Mouse (Mus musculus): ENCODE measurements around the gene Trnau1ap. TPM values are rescaled to one million over a fixed set of nuclear protein-coding genes. Genes with fewer than 3 reads are reported as not detected.
A peak's percentile ranks its signal among the peaks of the same experiment; 100 is the strongest.

Gene Trnau1ap
- polyA plus RNA-seq, 1 experiment from 2014 or later, result 71.9 TPM

DNA sequence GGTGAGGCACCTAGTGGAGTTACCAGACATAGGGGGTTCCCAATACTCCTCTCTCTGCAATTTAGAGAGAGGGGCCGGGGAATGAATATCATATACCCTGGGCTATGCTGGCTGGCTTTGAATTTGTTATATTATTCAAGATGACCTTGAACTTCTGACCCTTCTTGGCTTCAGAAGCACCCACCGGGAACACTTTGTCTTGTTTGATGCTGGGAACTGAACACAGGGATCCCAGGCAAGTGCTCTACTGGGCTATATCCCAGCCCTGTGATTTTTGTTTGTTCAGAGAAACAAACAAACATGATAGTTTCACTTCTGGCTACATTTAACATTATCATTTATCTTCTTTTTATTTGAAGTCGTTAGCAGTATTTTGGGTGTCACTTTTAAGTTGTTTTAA is 26.1 kb upstream of the Trnau1ap start:
- Histone ChIP-seq H3K27me3 (ENCODE audit: control insufficient read depth, insufficient read depth, low read length) (no peaks in the 10 kb centered on the region; the same call in 1 of the 2 replicates), H3K4me2 (ENCODE audit: low read depth, low read length) (no peak overlapping the region), H3K4me3 (ENCODE audit: low read depth, low read length) (no peak overlapping the region), H3K9ac (replicated peaks; ENCODE audit: low read depth, low read length) (no peak overlapping the region), H3K27ac (ENCODE audit: low read depth, low read length) (no peak overlapping the region), H3K4me1 (ENCODE audit: control insufficient read depth, insufficient read depth, low read length) (peaks cover 10% of the 10 kb centered on the region), H3K9me3 (ENCODE audit: control insufficient read depth, low read length) (no peaks in the 10 kb centered on the region), H3K36me3 (ENCODE audit: control insufficient read depth, insufficient read depth, low read length) (peaks cover 10% of the 10 kb centered on the region)
- WGBS, result 88% methylated on average over 3 of the region's 3 CpGs
- no peak for ATAC-seq (ENCODE audit: low read depth)

DNA sequence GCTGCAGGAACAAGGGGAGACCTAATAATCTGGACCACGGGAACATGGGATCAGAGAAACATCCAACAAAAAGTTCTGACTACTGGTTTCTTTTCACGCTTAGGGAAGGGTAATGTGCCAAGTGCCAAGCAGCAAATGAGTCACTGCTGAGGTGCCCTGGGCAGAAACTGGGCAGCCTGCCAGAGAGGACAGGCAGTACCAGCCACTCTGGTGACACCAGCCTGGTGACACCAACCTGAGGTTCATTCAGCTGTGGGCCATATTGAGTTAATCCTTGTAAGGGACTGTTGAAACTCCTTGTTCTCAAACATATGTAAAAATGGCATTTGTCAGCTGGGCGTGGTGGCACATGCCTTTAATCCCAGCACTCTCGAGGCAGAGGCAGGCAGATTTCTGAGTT is 25.2 kb upstream of the Trnau1ap start:
- WGBS, result 91% methylated on average over 4 of the region's 4 CpGs
- Histone ChIP-seq H3K4me1 (ENCODE audit: control insufficient read depth, insufficient read depth, low read length) (peaks cover 10% of the 10 kb centered on the region), H3K4me3 (ENCODE audit: low read depth, low read length) (no peak overlapping the region), H3K4me2 (ENCODE audit: low read depth, low read length) (no peak overlapping the region), H3K9me3 (ENCODE audit: control insufficient read depth, low read length) (no peaks in the 10 kb centered on the region), H3K36me3 (ENCODE audit: control insufficient read depth, insufficient read depth, low read length) (peaks cover 10% of the 10 kb centered on the region), H3K9ac (replicated peaks; ENCODE audit: low read depth, low read length) (no peak overlapping the region), H3K27me3 (ENCODE audit: control insufficient read depth, insufficient read depth, low read length) (no peaks in the 10 kb centered on the region; the same call in 1 of the 2 replicates), H3K27ac (ENCODE audit: low read depth, low read length) (no peak overlapping the region)
- no peak for ATAC-seq (ENCODE audit: low read depth)

DNA sequence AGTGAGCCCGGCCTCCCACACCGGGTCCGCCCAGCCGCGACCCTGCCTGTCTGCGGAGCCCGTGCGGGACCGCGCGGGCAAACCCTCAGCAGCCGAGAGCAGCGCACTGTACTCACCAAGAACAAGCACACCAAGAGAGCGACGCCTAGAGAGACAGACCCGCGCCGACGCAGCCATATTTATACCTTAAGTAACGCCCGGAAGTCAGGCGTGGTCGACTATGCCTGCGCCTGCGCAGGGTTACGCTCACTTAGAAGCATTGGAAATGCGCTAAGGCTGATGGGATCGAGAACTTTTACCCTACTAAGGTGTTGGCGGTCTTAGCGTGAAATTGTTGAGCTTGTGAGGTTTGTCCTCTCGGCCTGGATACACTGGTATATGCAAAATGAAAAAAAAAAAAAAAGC is 24.1 kb upstream of the Trnau1ap start, which contains the start of gene Rcc1:
TSS of gene Rcc1 (minus strand) at position 125 of the 405 bp plus-strand sequence.
- peak within 1 kb of the TSS; percentile 88 for H3K4me2 ChIP-seq (ENCODE audit: low read depth, low read length)
- H3K9ac ChIP-seq (replicated peaks; ENCODE audit: low read depth, low read length), result peak within 1 kb of the TSS; percentile 74
- H3K4me3 ChIP-seq (ENCODE audit: low read depth, low read length), result peak within 1 kb of the TSS; percentile 81
- no peaks in the 10 kb centered on the region; the same call in 1 of the 2 replicates for H3K27me3 ChIP-seq (ENCODE audit: control insufficient read depth, insufficient read depth, low read length)
- H3K4me1 ChIP-seq (ENCODE audit: control insufficient read depth, insufficient read depth, low read length), result peaks cover 10% of the 10 kb centered on the region
- H3K27ac ChIP-seq (ENCODE audit: low read depth, low read length), result peak within 1 kb of the TSS; percentile 85
- H3K36me3 ChIP-seq (ENCODE audit: control insufficient read depth, insufficient read depth, low read length), result peaks cover 10% of the 10 kb centered on the region; the same call in 1 of the 2 replicates
- H3K9me3 ChIP-seq (ENCODE audit: control insufficient read depth, low read length), result no peaks in the 10 kb centered on the region
- peak; percentile 96 for ATAC-seq (ENCODE audit: low read depth)
- WGBS, result under 1% methylated on average over 31 of the region's 31 CpGs

DNA sequence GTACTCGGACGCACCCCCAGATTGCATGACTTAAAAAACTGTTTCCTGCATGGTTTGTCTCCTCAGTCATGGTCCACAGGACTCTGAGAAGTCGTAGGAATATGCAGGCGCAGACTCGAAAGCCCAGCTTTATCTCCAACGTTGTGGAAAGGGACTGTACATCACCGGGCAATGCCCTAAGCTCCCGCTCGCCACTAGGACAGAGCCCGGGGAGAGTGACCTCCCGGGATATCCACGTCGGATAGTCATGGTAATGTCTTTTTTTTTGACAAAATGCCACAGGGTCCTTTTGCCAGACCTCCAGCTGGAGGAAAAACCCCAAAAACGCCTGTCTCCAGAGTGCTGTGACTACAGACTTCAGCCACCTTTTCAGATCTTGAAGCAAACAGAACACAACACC is 23.4 kb upstream of the Trnau1ap start:
- H3K9me3 ChIP-seq (ENCODE audit: control insufficient read depth, low read length), result no peaks in the 10 kb centered on the region
- 2% methylated on average over 14 of the region's 14 CpGs for WGBS
- H3K27ac ChIP-seq (ENCODE audit: low read depth, low read length), result peak overlapping the region; percentile 85
- no peaks in the 10 kb centered on the region; the same call in 1 of the 2 replicates for H3K27me3 ChIP-seq (ENCODE audit: control insufficient read depth, insufficient read depth, low read length)
- H3K4me2 ChIP-seq (ENCODE audit: low read depth, low read length), result peak overlapping the region; percentile 88
- peak overlapping the region; percentile 81 for H3K4me3 ChIP-seq (ENCODE audit: low read depth, low read length)
- ATAC-seq (ENCODE audit: low read depth), result no peak
- H3K36me3 ChIP-seq (ENCODE audit: control insufficient read depth, insufficient read depth, low read length), result peaks cover 4% of the 10 kb centered on the region; the same call in 1 of the 2 replicates
- peak overlapping the region; percentile 74 for H3K9ac ChIP-seq (replicated peaks; ENCODE audit: low read depth, low read length)
- H3K4me1 ChIP-seq (ENCODE audit: control insufficient read depth, insufficient read depth, low read length), result peaks cover 10% of the 10 kb centered on the region

DNA sequence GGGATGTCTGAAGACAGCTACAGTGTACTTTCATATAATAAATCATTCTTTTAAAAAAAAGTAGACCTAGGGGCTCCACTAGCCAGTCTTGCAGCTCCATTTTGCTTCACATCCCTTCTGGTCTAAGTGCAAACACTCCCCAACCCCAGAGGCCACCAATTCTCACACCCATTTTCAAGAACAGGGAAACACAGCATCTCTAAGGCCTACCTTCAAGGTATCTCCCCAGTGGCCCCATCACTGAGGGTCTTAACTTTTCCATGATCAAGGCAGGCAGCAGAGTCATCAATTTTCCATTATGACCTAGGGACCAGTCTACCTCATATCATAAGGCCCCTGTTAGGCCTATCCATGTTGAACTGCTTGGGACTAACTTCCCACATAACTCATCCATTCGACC is 22.1 kb upstream of the Trnau1ap start:
- no peak overlapping the region for H3K4me3 ChIP-seq (ENCODE audit: low read depth, low read length)
- no peaks in the 10 kb centered on the region for H3K9me3 ChIP-seq (ENCODE audit: control insufficient read depth, low read length)
- H3K27ac ChIP-seq (ENCODE audit: low read depth, low read length), result no peak overlapping the region
- 0 out of 2 replicates have a peak, but pooled peaks cover 3% of the 10 kb centered on the region for H3K36me3 ChIP-seq (ENCODE audit: control insufficient read depth, insufficient read depth, low read length)
- no peak overlapping the region for H3K9ac ChIP-seq (replicated peaks; ENCODE audit: low read depth, low read length)
- no peaks in the 10 kb centered on the region; the same call in 1 of the 2 replicates for H3K27me3 ChIP-seq (ENCODE audit: control insufficient read depth, insufficient read depth, low read length)
- no peak for ATAC-seq (ENCODE audit: low read depth)
- WGBS, result 52% methylated on average over 1 of the region's 1 CpGs
- H3K4me1 ChIP-seq (ENCODE audit: control insufficient read depth, insufficient read depth, low read length), result peaks cover 10% of the 10 kb centered on the region
- no peak overlapping the region for H3K4me2 ChIP-seq (ENCODE audit: low read depth, low read length)

DNA sequence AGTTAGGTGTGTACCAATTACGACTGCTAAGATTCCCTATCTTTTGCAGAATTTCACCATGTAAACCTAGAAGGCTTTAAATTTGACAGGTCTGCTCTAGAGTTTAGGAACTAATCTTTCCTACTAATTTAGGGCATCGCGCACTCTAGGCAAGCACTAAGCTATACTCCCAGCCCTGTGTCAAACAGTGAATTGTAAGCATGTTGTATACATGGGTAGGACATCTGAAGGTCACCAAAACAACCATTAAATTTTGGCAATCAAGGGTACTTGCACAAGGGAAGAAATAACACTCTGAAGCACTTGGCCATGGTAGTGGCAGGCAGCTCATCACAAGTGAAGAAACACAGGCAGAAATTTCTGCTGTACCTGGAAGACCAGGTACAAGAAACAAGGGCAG is 21.5 kb upstream of the Trnau1ap start:
- no peaks in the 10 kb centered on the region for H3K9me3 ChIP-seq (ENCODE audit: control insufficient read depth, low read length)
- 59% methylated on average over 3 of the region's 3 CpGs for WGBS
- H3K9ac ChIP-seq (replicated peaks; ENCODE audit: low read depth, low read length), result no peak overlapping the region
- ATAC-seq (ENCODE audit: low read depth), result no peak
- H3K27ac ChIP-seq (ENCODE audit: low read depth, low read length), result no peak overlapping the region
- H3K36me3 ChIP-seq (ENCODE audit: control insufficient read depth, insufficient read depth, low read length), result 0 out of 2 replicates have a peak, but pooled peaks cover 3% of the 10 kb centered on the region
- peaks cover 10% of the 10 kb centered on the region for H3K4me1 ChIP-seq (ENCODE audit: control insufficient read depth, insufficient read depth, low read length)
- no peak overlapping the region for H3K4me2 ChIP-seq (ENCODE audit: low read depth, low read length)
- no peaks in the 10 kb centered on the region; the same call in 1 of the 2 replicates for H3K27me3 ChIP-seq (ENCODE audit: control insufficient read depth, insufficient read depth, low read length)
- H3K4me3 ChIP-seq (ENCODE audit: low read depth, low read length), result no peak overlapping the region

DNA sequence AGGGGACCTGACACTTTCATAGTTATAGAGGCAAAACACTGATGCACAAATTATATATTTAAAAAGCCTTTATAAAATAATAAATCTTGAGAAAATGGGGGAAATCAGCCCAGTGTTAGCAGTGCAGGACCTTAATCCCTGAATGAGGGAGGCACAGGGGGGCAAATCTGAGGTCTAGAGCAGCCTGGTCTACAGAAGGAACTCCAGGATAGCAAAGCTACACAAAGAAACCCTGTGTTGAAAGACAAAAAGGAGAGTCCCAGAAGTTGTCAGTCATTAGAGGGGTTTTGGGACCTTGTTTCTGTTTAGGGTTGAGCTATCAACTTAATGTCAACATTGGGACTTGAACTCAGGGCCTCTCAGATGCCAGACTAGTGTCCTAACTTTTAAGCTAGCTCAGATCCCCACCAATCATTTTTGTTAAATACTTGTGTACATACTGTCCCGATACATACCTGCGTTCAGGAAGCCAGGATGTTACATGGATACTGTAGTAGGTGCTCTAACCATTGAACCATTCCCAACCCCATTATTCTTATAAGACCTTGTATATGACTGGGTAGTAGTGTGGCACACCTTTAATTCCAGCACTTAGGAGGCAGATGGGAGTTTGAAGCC is 20.9 kb upstream of the Trnau1ap start:
- H3K4me1 ChIP-seq (ENCODE audit: control insufficient read depth, insufficient read depth, low read length), result peaks cover 10% of the 10 kb centered on the region
- no peak for ATAC-seq (ENCODE audit: low read depth)
- no peak overlapping the region for H3K4me3 ChIP-seq (ENCODE audit: low read depth, low read length)
- H3K4me2 ChIP-seq (ENCODE audit: low read depth, low read length), result no peak overlapping the region
- 41% methylated on average over 2 of the region's 2 CpGs for WGBS
- H3K9ac ChIP-seq (replicated peaks; ENCODE audit: low read depth, low read length), result no peak overlapping the region
- H3K36me3 ChIP-seq (ENCODE audit: control insufficient read depth, insufficient read depth, low read length), result 0 out of 2 replicates have a peak, but pooled peaks cover 3% of the 10 kb centered on the region
- no peaks in the 10 kb centered on the region for H3K9me3 ChIP-seq (ENCODE audit: control insufficient read depth, low read length)
- no peaks in the 10 kb centered on the region; the same call in 1 of the 2 replicates for H3K27me3 ChIP-seq (ENCODE audit: control insufficient read depth, insufficient read depth, low read length)
- no peak overlapping the region for H3K27ac ChIP-seq (ENCODE audit: low read depth, low read length)

DNA sequence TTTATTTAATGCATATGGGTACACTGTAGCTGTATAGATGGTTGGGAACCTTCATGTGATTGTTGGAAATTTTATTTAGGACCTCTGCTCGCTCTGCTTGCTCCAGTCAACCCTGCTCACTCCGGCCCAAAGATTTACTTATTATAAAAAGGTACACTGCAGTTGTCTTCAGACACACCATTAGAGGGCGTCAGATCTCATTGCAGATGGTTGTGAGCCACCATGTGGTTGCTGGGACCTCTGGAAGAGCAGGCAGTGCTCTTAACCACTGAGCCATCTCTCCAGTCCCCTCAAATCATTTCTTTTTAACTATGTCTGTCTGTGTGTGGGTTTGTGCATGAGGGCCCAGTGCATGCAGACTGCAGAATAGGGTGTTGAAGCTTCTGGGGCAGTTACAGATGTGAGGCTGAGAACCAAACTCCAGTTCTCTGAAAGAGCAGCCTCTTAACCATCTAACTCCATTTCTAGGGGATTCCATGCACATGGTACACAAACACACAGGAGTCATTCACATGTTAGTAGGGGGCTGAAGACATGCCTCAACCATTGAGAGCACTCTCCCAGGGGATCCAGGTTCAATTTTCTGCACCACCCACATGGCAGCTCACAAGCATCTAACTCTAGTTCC is 20.3 kb upstream of the Trnau1ap start:
- no peak overlapping the region for H3K27ac ChIP-seq (ENCODE audit: low read depth, low read length)
- ATAC-seq (ENCODE audit: low read depth), result no peak
- H3K27me3 ChIP-seq (ENCODE audit: control insufficient read depth, insufficient read depth, low read length), result no peaks in the 10 kb centered on the region; the same call in 1 of the 2 replicates
- H3K36me3 ChIP-seq (ENCODE audit: control insufficient read depth, insufficient read depth, low read length), result 0 out of 2 replicates have a peak, but pooled peaks cover 3% of the 10 kb centered on the region
- H3K9me3 ChIP-seq (ENCODE audit: control insufficient read depth, low read length), result no peaks in the 10 kb centered on the region
- H3K4me3 ChIP-seq (ENCODE audit: low read depth, low read length), result no peak overlapping the region
- WGBS, result 60% methylated on average over 3 of the region's 3 CpGs
- H3K4me1 ChIP-seq (ENCODE audit: control insufficient read depth, insufficient read depth, low read length), result peaks cover 14% of the 10 kb centered on the region
- H3K4me2 ChIP-seq (ENCODE audit: low read depth, low read length), result no peak overlapping the region
- no peak overlapping the region for H3K9ac ChIP-seq (replicated peaks; ENCODE audit: low read depth, low read length)

DNA sequence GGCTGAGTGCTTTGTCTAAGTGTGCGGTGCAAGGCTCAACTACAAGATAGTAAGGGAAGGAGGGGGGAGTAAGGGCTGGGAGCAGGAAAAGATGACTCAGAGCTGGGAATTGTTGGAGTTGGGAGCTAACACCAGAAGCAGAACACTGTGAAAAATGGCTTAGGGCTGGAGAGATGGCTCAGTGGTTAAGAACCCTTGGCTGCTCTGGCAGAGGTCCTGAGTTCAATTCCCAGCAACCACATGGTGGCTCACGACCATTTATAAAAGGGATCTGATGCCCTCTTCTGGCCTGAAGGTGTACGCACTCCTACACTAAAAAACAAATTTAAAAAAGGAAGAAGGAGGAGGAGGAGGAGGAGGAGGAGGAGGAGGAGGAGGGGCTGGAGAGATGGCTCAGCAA is 17.3 kb upstream of the Trnau1ap start:
- H3K4me3 ChIP-seq (ENCODE audit: low read depth, low read length), result no peak overlapping the region
- 63% methylated on average over 3 of the region's 3 CpGs for WGBS
- no peaks in the 10 kb centered on the region for H3K27me3 ChIP-seq (ENCODE audit: control insufficient read depth, insufficient read depth, low read length)
- H3K9ac ChIP-seq (replicated peaks; ENCODE audit: low read depth, low read length), result no peak overlapping the region
- H3K9me3 ChIP-seq (ENCODE audit: control insufficient read depth, low read length), result no peaks in the 10 kb centered on the region
- 0 out of 2 replicates have a peak, but pooled peaks cover 3% of the 10 kb centered on the region for H3K36me3 ChIP-seq (ENCODE audit: control insufficient read depth, insufficient read depth, low read length)
- peaks cover 14% of the 10 kb centered on the region for H3K4me1 ChIP-seq (ENCODE audit: control insufficient read depth, insufficient read depth, low read length)
- no peak overlapping the region for H3K27ac ChIP-seq (ENCODE audit: low read depth, low read length)
- no peak overlapping the region for H3K4me2 ChIP-seq (ENCODE audit: low read depth, low read length)
- no peak for ATAC-seq (ENCODE audit: low read depth)
